Mouse (Mus musculus) thymus, postnatal 10 days (tissue): ENCODE results near the gene Mup1.
"Not testable (repeated sequence)": the region's sequence is repeated elsewhere in the genome, so short reads cannot be mapped to it uniquely, and the experiment has no call there.

Experiments used
- DNase-seq, 2 experiments: peaks; one replicate each; pipeline ENCODE4 v3.0.0; 2021; ENCODE audit warnings: low spot score in 2 of 2

Gene Mup1

DNA sequence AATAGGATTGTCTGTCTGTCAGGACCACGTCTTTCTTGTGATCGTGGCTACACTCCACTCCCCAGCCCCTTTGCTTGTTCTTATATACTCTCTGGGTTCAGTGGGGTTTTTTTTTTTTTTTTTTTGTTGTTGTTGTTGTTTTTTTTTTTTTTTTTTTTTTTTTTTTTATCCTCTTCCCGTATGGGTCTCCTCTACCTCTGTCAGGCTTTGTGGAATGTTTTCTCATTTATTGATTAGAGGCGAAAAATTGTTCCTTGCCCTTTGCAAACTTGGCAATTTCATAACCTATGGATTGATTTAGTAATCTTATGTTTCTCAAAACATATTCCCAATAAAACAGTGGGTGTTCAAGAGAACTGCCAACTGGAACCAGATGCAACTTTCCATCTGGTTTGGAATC lies at the start of gene Mup1:
Mup1 (minus strand) TSS at position 101 of the 400 bp plus-strand sequence.
- DNase-seq: not testable (repeated sequence)
